Mouse (Mus musculus) midbrain, embryonic 15.5 days (tissue): ENCODE measurements at regions not wholly inside any gene's neighbourhood (a gene's known extent, or its start where the extent isn't known, plus 50 kb on each side); places are given as distances from the start of the nearest gene placed in this dataset.
"Not testable (repeated sequence)": the region's sequence is repeated elsewhere in the genome, so short reads cannot be mapped to it uniquely, and the experiment has no call there.

ENCODE experiments used
- ATAC-seq: fragments of 200-750 bp; cut with Nextera tagmentation; replicated peaks from 2 replicates; pipeline ENCODE4 v1.8.0; 2017; ENCODE audit warnings: moderate TSS enrichment
- H3K27ac ChIP-seq: fragments of 300-500 bp; sonication (generic); 2 replicates; pipeline ENCODE4 v1.5.1; 2015; ENCODE audit warnings: mild to moderate bottlenecking, inconsistent platforms
- H3K27me3 ChIP-seq: fragments of 300-500 bp; sonication (generic); replicated peaks from 2 replicates; pipeline ENCODE4 v1.6.1; 2015; ENCODE audit warnings: inconsistent platforms
- H3K36me3 ChIP-seq: fragments of 300-500 bp; sonication (generic); replicated peaks from 2 replicates; pipeline ENCODE4 v1.6.1; 2015; ENCODE audit warnings: inconsistent platforms
- H3K4me1 ChIP-seq: fragments of 300-500 bp; sonication (generic); 2 replicates; pipeline ENCODE4 v1.6.1; 2015; ENCODE audit warnings: inconsistent platforms
- H3K4me2 ChIP-seq: fragments of 300-500 bp; sonication (generic); 2 replicates; pipeline ENCODE4 v1.6.1; 2015; ENCODE audit warnings: inconsistent platforms, mild to moderate bottlenecking, moderate library complexity
- H3K4me3 ChIP-seq: fragments of 300-500 bp; sonication (generic); 2 replicates; pipeline ENCODE4 v1.5.1; 2015; ENCODE audit warnings: mild to moderate bottlenecking, inconsistent platforms
- H3K9ac ChIP-seq: fragments of 300-500 bp; sonication (generic); 2 replicates; pipeline ENCODE4 v1.6.1; 2015; ENCODE audit warnings: mild to moderate bottlenecking, inconsistent platforms
- H3K9me3 ChIP-seq: fragments of 300-500 bp; sonication (generic); 2 replicates; pipeline ENCODE4 v1.6.1; 2016; ENCODE audit warnings: inconsistent platforms
- WGBS: fragments of 180-500 bp; shearing (Covaris S2); methylation state at CpG from one replicate; pipeline ENCODE4 v1.1.7; 2015; ENCODE audit warnings: mixed read lengths; 5-methylcytosine and 5-hydroxymethylcytosine counted together

- whole genome bisulfite sequencing: 85% methylated on average over 2 of the region's 2 CpGs
- Histone ChIP-seq H3K4me1 (no peaks in the 10 kb centered on the region), H3K27ac (no peak overlapping the region), H3K36me3 (no peaks in the 10 kb centered on the region), H3K4me2 (no peak overlapping the region), H3K9ac (no peak overlapping the region), H3K27me3 (no peaks in the 10 kb centered on the region), H3K4me3 (no peak overlapping the region), H3K9me3 (no peaks in the 10 kb centered on the region)
- no peak for ATAC-seq
These were observed 328.3 kb upstream of the Nox3 start for GRCm38 (mm10) chr17:4024384-4024783.

- Histone ChIP-seq H3K36me3 (no peaks in the 10 kb centered on the region), H3K9ac (no peak overlapping the region), H3K9me3 (no peaks in the 10 kb centered on the region), H3K4me1 (no peaks in the 10 kb centered on the region), H3K4me3 (no peak overlapping the region), H3K27me3 (no peaks in the 10 kb centered on the region), H3K4me2 (no peak overlapping the region), H3K27ac (0 out of 2 replicates have a peak overlapping the region, but pooled peaks have one; percentile 4)
- 64% methylated on average over 9 of the region's 9 CpGs for WGBS
- ATAC-seq: no peak
These were observed 333.1 kb upstream of the Nox3 start for GRCm38 (mm10) chr17:4029202-4029601.

GRCm38 (mm10) chr17:4034816-4035360 is 338.8 kb upstream of the Nox3 start:
- Histone ChIP-seq H3K36me3 (no peaks in the 10 kb centered on the region), H3K27me3 (no peaks in the 10 kb centered on the region), H3K4me1 (no peaks in the 10 kb centered on the region), H3K27ac (no peak overlapping the region), H3K9me3 (no peaks in the 10 kb centered on the region), H3K4me3 (no peak overlapping the region), H3K4me2 (no peak overlapping the region), H3K9ac (no peak overlapping the region)
- no peak for ATAC-seq
- 60% methylated on average over 3 of the region's 3 CpGs for WGBS

GRCm38 (mm10) chr17:4040104-4040664 is 344.1 kb upstream of the Nox3 start:
- Histone ChIP-seq H3K4me1 (peaks cover 5% of the 10 kb centered on the region; the same call in 1 of the 2 replicates), H3K4me3 (no peak overlapping the region), H3K36me3 (no peaks in the 10 kb centered on the region), H3K9me3 (no peaks in the 10 kb centered on the region), H3K27me3 (no peaks in the 10 kb centered on the region), H3K4me2 (no peak overlapping the region), H3K9ac (no peak overlapping the region), H3K27ac (no peak overlapping the region)
- WGBS: 29% methylated on average over 5 of the region's 5 CpGs
- ATAC-seq: no peak; the same call in 1 of the 2 replicates

GRCm38 (mm10) chr17:4060186-4060585 is 364.1 kb upstream of the Nox3 start:
- not testable (repeated sequence) for ATAC-seq, H3K9me3 ChIP-seq, H3K4me2 ChIP-seq, H3K4me3 ChIP-seq, H3K27me3 ChIP-seq, H3K4me1 ChIP-seq, H3K9ac ChIP-seq, H3K27ac ChIP-seq, H3K36me3 ChIP-seq

GRCm38 (mm10) chr17:4073381-4073780 is 377.3 kb upstream of the Nox3 start:
- H3K36me3 ChIP-seq: no peaks in the 10 kb centered on the region
- no peak overlapping the region for H3K4me3 ChIP-seq
- WGBS: 60% methylated on average over 2 of the region's 2 CpGs
- no peak for ATAC-seq
- no peak overlapping the region for H3K27ac ChIP-seq
- H3K4me2 ChIP-seq: no peak overlapping the region
- no peaks in the 10 kb centered on the region for H3K27me3 ChIP-seq
- H3K4me1 ChIP-seq: no peaks in the 10 kb centered on the region
- no peaks in the 10 kb centered on the region for H3K9me3 ChIP-seq
- no peak overlapping the region for H3K9ac ChIP-seq

GRCm38 (mm10) chr17:4080564-4080963 is 384.5 kb upstream of the Nox3 start:
- Histone ChIP-seq H3K9me3 (no peaks in the 10 kb centered on the region), H3K9ac (no peak overlapping the region), H3K27ac (no peak overlapping the region)

GRCm38 (mm10) chr17:4094621-4095020 is 398.6 kb upstream of the Nox3 start:
- Histone ChIP-seq H3K4me3 (no peak overlapping the region), H3K27ac (no peak overlapping the region), H3K36me3 (no peaks in the 10 kb centered on the region), H3K4me1 (no peaks in the 10 kb centered on the region), H3K27me3 (no peaks in the 10 kb centered on the region), H3K4me2 (no peak overlapping the region), H3K9ac (no peak overlapping the region), H3K9me3 (no peaks in the 10 kb centered on the region)
- no peak for ATAC-seq
- WGBS: 48% methylated on average over 1 of the region's 1 CpGs

More at GRCm38 (mm10) chr17:4080564-4080963, 384.5 kb upstream of the Nox3 start:
- 83% methylated on average over 2 of the region's 2 CpGs for WGBS
- Histone ChIP-seq H3K36me3 (no peaks in the 10 kb centered on the region), H3K27me3 (no peaks in the 10 kb centered on the region), H3K4me2 (no peak overlapping the region), H3K4me1 (no peaks in the 10 kb centered on the region), H3K4me3 (no peak overlapping the region)
- ATAC-seq: no peak

GRCm38 (mm10) chr17:4103321-4103720 is 407.3 kb upstream of the Nox3 start:
- WGBS: 87% methylated on average over 3 of the region's 3 CpGs
- no peaks in the 10 kb centered on the region for H3K27me3 ChIP-seq
- H3K27ac ChIP-seq: no peak overlapping the region
- no peaks in the 10 kb centered on the region for H3K36me3 ChIP-seq
- no peaks in the 10 kb centered on the region for H3K9me3 ChIP-seq
- H3K4me1 ChIP-seq: no peaks in the 10 kb centered on the region
- no peak overlapping the region for H3K9ac ChIP-seq
- H3K4me3 ChIP-seq: no peak overlapping the region
- no peak overlapping the region for H3K4me2 ChIP-seq
- no peak for ATAC-seq

GRCm38 (mm10) chr17:4109263-4109662 is 413.2 kb upstream of the Nox3 start:
- no peak for ATAC-seq
- Histone ChIP-seq H3K27ac (no peak overlapping the region), H3K36me3 (no peaks in the 10 kb centered on the region), H3K9me3 (no peaks in the 10 kb centered on the region), H3K9ac (no peak overlapping the region), H3K4me1 (no peaks in the 10 kb centered on the region), H3K27me3 (no peaks in the 10 kb centered on the region), H3K4me3 (no peak overlapping the region), H3K4me2 (no peak overlapping the region)
- WGBS: 58% methylated on average over 3 of the region's 3 CpGs

- Histone ChIP-seq H3K4me1 (no peaks in the 10 kb centered on the region), H3K4me3 (no peak overlapping the region), H3K9me3 (no peaks in the 10 kb centered on the region), H3K27me3 (no peaks in the 10 kb centered on the region), H3K4me2 (no peak overlapping the region), H3K27ac (no peak overlapping the region), H3K36me3 (no peaks in the 10 kb centered on the region), H3K9ac (no peak overlapping the region)
- ATAC-seq: no peak
- WGBS: 80% methylated on average over 4 of the region's 4 CpGs
These were observed 417.0 kb upstream of the Nox3 start for GRCm38 (mm10) chr17:4113021-4113420.

- Histone ChIP-seq H3K4me1 (no peaks in the 10 kb centered on the region), H3K27me3 (no peaks in the 10 kb centered on the region), H3K27ac (no peak overlapping the region), H3K9me3 (no peaks in the 10 kb centered on the region), H3K9ac (no peak overlapping the region), H3K4me2 (no peak overlapping the region), H3K4me3 (no peak overlapping the region), H3K36me3 (no peaks in the 10 kb centered on the region)
- 88% methylated on average over 3 of the region's 3 CpGs for WGBS
- ATAC-seq: no peak
These were observed 420.4 kb upstream of the Nox3 start for GRCm38 (mm10) chr17:4116476-4116875.

GRCm38 (mm10) chr17:4133678-4134077 is 437.6 kb upstream of the Nox3 start:
- Histone ChIP-seq H3K9ac (no peak overlapping the region), H3K4me2 (no peak overlapping the region), H3K36me3 (no peaks in the 10 kb centered on the region), H3K27me3 (no peaks in the 10 kb centered on the region), H3K27ac (no peak overlapping the region), H3K4me3 (no peak overlapping the region), H3K4me1 (no peaks in the 10 kb centered on the region), H3K9me3 (no peaks in the 10 kb centered on the region)
- ATAC-seq: no peak
- 53% methylated on average over 3 of the region's 3 CpGs for WGBS
